Mouse (Mus musculus): ENCODE data around the gene Dnase1l3. TPM values are rescaled to one million over a fixed set of nuclear protein-coding genes. Genes with fewer than 3 reads are reported as not detected.

The Dnase1l3 gene
- total RNA-seq, 2 experiments from 2014 or later = 0.31 to 2.5 TPM

DNA sequence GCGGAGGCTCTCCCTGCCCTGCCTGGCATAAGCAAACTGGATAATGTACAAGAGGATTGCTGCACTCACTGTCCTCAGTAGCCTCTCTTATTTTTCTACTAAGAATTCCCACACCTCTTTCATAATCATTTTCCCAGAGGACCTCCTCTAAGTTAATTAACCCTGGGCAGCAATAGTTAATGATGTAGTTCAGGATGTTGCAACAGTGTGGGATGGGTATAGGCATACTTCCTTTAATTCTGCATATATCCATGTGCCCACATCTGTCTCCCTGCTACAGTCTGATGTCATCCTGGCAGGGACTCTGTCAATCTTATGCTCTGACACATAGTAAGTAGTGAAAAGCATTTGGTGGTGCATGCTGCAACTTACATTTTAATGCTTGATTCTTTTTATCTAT lies 13.1 kb downstream of the Dnase1l3 start:
- no peak for DNase-seq (ENCODE audit: low spot score in 2 of 2)

DNA sequence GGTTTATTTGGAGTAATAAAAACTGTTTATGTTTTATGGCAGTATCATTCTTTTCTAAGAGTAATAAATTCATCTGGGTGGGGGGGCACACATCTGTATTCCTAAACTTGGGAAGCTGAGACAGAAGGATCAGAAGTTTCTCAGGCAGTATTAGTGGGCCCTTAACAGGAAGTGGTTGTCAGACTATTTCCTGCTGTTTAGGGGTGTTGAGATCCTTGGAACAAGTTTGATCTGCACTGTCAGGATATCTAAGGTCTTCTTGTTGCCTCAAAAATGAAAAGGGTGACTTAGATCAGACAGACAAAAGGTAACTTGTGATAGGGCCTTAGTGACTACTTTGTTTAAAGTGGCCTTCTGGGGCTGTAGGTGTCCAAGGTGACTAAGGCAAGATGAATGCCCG lies 16.2 kb downstream of the Dnase1l3 start:
- no peak for DNase-seq (ENCODE audit: low spot score in 2 of 2)

DNA sequence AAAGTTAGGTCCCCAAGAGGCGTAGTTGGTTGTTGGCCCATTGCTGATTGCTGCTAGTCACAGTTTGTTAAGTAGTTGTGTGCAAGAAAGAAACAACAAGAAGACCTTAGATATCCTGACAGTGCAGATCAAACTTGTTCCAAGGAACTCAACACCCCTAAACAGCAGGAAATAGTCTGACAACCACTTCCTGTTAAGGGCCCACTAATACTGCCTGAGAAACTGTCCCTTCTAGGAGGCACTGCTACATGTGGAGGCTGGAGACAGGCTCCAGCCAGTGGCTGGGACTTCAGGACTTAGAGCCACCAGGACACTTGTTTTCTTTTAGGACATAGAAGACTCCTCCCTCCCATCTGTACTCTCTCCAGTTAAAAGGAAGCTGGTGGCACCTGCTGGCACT lies 16.9 kb downstream of the Dnase1l3 start:
- no peak for DNase-seq (ENCODE audit: low spot score in 2 of 2)

DNA sequence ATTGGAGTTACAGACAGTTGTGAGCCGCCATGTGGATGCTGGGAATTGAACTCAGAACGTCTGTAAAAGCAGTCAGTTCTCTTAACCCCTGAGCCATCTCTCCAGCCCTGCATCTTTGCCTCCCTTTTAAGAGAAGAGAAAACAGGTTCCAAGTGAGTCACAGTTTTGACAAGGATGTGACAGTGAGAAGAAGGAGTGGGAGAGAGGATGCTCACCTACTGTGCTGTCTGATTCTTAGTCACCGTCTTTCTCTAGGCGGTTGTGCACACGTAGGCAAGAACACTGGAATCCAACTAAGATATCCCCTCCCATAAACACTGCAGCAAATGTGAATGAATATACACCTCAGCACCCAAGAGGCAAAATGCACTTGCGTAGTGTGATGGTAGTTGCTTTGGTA lies 19.2 kb downstream of the Dnase1l3 start:
- DNase-seq (ENCODE audit: low spot score in 2 of 2) = no peak

DNA sequence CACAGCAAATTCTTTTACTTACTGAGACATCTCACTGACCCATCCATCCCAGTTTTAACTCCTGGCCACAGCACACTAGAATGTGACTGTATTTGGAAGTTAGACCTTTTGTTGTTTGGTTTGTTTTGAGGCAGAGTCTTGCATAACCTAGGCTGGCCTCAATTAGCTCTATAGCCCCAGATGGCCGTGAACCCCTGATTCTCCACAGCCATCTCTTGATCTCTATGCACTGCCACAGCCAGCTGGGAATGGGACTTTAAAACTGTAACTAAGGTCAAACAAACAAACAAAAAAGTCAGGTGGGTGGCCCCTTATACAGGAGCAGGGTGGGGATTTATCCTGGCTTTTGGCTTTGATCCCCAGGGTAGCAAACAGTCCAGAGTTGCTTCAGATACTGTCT lies 19.7 kb downstream of the Dnase1l3 start:
- DNase-seq (ENCODE audit: low spot score in 2 of 2) = no peak

DNA sequence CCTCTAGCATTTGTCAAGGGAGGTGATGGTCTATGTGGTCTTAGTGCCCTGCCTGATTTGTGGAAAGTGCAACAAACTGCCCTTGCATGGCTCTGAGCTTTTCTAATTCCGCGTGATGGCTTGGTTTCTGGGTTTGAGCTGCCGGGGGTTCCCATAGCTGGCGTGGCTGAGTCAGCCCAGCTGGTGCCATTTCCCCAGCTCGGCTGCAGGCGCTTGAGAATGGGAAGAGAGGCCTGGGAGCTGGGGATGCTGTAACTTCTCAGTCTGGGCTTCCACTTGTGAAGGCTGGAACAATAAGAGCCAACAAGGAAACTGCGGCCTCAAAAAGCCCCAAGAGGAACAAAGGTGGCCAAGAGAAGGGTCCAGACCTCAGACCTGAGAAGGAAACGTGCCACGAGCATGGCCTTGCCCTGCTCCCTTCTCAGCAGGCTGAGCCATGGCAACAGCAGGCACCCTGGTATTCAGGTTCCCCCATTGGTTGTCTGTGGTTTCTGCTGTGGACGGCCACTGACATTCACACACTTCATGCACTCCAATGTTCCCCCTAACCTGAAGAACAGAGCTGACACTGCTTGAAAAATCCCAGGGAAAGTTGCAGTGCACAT lies 22.4 kb downstream of the Dnase1l3 start:
- no peak for DNase-seq (ENCODE audit: low spot score in 2 of 2)

DNA sequence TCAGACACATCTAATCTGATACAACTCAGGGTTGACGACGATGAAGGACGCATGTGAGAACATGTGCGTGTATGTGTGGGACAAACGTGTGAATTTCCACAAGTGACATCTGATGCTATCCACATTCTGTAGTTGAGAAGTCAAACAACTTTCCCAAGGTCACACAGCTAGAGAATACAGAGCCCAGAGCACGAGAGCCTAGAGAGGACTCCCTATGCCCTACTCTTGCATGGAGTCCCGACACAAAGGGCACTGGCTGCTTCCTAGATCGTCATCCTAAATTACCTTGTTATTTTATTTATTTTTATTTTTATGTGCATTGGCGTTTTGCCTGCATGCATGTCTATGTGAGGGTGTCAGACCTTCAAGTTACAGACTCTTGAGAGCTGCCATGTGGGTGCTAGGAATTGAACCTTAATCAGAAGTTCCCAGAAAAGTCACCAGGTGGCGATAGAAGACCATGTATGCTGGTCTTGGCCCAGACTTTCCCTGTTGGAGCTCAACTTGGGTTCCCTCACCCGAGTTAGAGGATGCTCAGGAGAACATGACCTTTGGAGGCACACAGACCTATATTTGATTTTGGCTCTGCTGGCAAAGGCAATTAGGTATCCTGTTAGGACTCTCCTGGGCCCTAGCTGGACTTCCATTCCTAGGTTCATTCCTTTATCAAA lies 30.0 kb downstream of the Dnase1l3 start:
- peak in 1 of 2 experiments; percentile 34 for DNase-seq (ENCODE audit: low spot score in 2 of 2)

DNA sequence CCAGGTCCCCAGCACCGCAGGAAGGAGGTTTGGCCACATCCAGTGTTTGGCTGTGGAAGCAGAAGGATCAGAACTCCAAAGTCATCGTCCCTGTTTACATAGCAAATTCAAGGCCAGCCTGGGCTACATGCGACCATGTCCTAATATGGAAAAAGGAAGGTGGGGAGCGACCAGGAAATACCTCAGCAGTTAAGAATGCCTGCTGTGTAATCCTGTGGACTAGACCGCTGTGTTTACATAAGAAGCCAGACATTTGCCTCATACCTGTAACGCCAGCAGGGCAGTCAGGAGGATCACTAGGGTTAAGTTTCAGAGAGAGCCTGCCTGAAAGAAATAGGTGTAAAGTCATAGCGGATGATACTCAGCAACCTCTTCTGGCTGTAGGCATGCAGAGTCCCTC lies 31.2 kb downstream of the Dnase1l3 start:
- no peak for DNase-seq (ENCODE audit: low spot score in 2 of 2)

DNA sequence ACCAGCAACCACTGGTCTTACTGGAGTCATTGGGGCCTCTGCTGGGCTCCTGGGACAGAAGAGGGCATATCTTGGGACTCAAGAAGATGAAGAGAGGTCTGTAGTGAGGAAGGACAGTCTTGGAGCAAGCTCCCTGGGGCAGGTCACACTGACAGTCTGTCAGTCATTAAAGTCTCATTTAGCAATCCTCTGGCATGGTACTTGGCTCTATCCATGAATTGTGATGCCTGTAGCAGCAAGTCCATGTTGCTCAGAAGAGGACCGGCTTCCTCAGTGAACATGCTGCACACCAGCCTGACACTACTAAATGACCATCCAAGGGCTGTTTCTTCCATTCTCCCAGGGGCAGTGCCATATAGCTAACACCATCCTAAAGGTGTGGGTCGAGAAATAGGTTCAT lies 31.7 kb downstream of the Dnase1l3 start:
- DNase-seq (ENCODE audit: low spot score in 2 of 2) = no peak

DNA sequence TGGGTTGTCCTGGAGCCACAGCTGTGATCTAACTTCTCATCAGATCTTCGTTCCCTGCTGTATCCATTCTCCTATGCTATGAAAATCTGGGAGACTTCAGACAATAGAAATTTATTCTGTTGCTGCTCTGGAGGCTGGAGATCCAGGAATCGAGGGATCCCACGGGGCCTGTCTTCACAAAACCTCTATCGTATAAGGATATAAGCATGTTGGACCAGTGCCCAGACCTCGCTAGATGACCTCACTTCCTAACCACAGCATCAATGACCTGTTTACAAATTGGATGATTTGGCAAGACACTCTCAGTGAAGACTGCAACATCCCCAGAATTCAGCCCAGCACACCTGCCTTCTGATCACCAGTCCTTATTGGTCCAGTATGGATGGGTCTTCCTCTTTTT lies 32.7 kb downstream of the Dnase1l3 start:
- DNase-seq (ENCODE audit: low spot score in 2 of 2) = no peak

DNA sequence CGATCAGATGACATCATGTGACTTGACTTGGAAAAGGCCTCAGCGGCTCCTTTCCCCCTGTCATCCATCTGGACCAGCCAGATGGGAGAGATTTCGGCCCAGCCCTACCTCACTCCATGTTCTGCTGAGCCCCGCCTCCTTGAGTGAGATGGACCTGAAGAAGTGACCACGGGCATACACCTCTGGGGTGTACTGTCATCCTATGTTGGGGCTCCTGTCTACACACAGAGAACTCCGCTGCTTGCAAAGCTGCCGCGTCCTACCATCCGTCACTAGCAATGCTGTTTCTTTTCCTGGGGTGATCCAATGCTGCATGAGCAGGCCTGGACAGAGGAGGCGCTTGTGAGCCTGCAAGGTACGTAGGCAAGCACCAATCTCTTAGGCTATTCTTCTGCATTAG lies 33.8 kb downstream of the Dnase1l3 start:
- DNase-seq (ENCODE audit: low spot score in 2 of 2) = no peak

DNA sequence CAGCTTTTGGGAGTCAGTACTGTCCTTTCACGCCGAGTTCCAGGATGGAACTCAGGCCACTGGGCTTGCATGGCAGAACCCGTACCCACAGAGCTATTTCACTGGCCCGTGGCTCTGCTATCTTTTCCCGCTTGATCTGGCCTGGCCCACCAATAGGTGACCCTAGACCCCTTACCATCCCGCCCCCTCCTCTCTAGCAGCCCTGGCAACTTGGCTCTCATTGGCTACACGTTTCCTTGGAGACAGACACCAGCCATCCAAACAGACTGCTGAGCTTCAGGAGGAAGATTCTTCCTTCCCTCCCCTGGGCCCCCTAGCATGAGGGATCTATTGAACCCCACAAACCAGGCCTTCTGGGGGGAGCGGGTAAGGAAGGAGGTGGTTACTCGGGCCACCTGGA lies 37.3 kb downstream of the Dnase1l3 start, which contains the start of gene Gm45521:
TSS of gene Gm45521 (plus strand) at position 240 of the 400 bp plus-strand sequence.
- DNase-seq (ENCODE audit: low spot score in 2 of 2) = no peak

DNA sequence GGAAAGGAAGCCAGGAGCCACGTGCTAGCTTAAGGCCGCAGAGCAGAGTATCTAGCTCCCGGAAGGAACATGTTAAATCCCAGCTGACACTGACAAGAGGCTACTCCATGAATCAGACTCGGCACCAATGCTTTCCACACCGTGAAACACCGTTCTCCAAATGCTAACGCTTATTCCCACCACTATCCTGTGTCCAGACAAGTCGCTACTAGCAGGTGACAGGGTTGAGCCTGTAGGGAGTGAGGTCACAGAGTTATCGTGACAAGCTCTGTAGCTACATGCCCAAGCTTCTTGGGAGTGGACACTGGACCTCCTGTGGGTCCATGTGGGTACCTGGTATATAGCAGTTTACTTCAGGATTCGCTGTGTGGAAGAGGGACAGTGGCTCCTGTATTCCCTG lies 37.9 kb downstream of the Dnase1l3 start:
- no peak for DNase-seq (ENCODE audit: low spot score in 2 of 2)

DNA sequence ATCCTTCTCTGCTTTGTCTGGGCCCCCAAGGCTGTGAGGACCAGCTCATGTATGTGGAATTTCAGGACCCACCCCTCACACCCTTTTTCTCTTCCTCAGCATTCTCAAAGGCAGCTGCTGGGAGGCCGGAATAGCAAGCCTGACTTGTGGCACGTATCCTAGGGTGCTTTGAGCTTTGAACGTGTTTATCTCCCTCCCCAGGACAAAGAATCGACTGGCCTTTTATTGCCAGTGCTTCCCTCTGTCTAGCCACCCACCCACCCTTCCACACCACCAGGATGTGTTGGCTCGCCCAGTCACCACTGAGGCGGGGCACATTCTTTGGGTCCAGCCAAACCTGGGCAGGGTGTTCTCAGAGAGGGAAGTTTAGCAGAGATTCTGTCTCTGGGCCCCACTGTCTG lies 40.3 kb downstream of the Dnase1l3 start:
- no peak for DNase-seq (ENCODE audit: low spot score in 2 of 2)

DNA sequence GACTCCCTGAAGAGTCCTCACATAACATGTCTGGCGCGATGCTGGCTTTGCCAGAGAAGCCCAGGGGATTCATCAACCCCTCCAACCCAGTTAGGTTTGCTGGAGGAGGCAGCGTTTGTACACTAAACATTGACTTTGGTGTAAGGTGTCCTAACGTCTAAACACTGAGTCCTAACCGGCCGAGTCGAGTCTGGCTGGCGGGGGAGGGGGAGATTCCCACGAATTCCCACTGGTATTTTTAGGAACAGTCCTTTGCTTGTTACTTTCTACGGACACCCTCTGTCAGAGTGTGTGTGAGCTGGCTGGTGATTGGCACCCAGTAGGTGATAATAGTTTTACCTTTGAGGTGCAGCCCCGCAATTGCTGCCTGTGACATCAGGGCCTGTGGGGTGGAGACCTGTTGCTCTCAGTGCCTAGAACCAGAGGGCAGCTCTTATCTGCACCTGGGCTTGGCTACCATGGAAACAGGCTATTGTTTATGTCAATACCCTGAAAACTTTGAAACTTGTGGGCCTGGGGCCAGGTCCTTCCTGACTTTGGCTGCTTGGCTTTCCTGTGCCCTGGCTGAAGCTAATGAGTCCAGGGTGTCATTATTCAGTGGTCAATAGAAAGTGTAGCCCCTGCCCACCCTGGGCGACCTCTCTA lies 41.6 kb downstream of the Dnase1l3 start:
- DNase-seq (ENCODE audit: low spot score in 2 of 2) = no peak

DNA sequence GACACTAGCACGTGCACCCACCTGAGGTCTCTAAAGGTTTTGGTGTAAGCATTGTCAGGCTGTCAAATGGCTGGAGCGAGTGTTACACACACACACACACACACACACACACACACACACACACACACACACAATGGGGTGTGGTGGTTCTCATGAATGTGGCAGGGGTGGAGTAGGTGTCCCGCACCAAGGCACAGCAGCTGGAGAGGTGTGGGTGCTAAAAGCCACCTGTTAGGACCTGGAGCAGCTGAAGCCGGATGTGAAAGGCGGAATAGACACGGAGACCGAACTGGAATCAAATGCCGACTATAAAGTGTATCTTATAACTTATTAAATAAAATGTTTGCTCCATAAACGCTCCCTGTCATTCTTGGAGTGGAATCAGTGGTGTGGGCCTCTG lies 43.1 kb downstream of the Dnase1l3 start:
- no peak for DNase-seq (ENCODE audit: low spot score in 2 of 2)

DNA sequence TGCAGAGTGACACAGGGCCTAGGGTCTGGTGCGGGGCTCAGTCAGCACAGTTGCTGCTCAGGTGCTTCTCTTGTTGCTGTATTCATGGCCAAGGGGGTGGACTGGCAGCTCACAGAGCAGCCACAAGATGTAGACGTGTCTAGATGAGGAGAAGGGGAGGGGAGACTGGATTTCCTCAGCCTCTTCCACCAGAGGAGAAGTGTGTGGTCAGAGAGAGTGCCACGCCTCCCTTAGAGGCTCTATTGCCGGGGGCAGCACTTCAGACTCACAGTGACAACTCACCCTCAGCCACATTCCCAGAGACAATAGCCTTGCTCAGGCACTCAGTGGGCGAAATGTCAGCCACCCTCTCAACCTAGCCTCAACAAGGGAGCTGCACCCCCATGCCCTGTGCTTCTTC lies 49.1 kb downstream of the Dnase1l3 start:
- DNase-seq (ENCODE audit: low spot score in 2 of 2) = no peak

DNA sequence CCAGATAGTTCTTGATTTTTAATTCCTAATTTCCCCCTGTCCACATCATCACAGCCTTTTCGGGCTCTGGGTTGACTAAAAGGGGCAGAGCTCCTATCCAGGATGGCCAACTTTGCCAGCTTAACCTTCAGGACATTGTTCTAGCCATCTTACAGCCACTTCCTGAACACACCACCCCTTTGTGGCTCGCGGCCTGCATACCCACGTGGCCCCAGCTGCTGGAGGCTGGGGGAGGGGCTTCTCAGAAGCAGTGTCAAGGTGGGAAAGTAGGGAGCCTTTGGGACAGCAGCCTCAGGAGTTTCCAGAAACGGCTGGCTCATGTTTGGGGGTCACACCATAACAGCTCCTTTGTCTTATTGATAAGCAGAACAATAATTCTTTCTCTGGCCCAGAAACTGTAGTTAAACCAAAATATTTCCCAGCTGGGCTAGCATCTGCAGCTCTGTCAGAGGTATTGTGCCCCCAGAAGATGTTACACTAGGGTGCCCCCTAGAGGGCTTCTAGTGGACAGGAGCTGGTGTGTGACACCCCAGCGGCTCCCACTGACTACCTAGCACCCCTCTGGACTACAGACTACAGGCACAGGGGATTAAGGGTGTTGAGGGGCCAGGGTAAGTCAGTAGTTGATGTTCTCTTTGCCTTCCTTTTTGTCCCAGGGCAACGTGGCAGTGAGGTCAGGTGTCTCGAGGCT lies 49.9 kb downstream of the Dnase1l3 start:
- no peak for DNase-seq (ENCODE audit: low spot score in 2 of 2)

DNA sequence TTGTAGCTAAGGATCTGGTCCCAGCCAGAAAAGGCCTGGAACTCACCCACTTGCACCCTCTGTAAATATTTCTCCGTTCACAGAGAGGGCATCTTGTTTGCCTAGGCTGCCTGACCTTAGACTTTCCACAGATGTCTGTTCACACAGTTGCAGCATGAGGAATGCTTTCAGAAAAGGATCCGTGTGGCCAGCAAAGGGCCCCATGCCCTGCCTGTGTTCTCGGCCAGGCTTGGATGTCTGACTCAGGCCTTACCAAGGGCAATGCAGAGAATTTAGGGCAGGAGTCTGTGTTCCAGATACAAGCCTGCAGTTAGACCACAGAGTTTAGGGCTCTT lies 50.6 kb downstream of the Dnase1l3 start:
- no peak for DNase-seq (ENCODE audit: low spot score in 2 of 2)

DNA sequence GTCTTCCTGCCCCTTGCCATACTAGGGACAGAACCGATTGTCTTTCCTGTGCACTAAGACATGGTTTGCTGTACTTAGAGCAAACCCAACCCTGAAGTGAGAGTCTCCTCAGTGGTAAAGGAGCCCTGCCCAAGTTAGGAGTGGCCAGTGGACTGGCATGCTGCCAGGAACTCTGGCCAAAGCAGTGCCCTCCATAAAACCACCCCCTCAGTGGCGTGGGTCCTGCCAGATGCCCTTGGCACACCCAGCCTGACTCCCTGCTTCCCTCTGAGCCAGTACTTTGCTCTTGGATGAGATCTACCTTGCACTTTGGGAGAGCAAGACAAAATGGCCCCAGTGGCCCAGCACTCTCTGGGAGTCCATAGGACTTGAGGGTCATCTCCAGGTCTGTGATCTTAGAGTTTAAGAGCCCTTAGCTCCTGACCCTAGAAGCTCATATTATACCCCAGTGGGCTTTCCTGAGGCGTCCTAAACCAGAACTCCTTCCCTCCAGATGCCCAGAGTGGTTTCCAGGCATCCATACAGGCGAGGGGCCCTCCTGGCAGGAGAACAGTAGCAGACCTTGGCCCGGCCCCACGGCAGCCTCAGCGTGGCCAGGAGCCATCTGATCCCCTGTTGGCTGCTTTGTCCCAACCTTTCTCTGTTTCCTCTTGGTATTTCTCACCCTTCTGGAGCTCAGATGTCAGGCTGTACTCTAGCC lies 51.1 kb downstream of the Dnase1l3 start:
- DNase-seq (ENCODE audit: low spot score in 2 of 2) = no peak

DNA sequence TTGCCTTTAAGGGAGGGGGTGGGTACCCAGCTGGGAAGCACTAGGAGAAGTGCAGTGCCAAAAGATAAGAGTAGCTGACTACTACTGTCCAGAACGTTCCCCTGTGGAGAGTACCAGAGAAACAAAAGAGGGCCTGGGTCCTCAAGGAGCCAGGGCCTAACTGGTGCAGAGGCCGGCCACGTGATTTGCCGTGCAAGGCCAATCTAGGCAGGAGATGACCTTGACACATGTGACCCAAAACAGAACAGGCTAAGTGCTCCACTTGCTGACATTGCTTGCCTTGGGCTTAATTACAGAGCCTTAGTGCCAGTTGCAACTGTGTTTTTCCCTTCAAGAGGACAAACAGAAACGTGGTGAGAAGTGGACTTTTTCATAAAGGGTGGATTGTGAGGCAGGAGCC lies 53.0 kb downstream of the Dnase1l3 start:
- DNase-seq (ENCODE audit: low spot score in 2 of 2) = no peak
